Mouse (Mus musculus): Measurements from ENCODE around the gene Dnajb12. TPM values are rescaled to one million over a fixed set of nuclear protein-coding genes. Genes with fewer than 3 reads are reported as not detected.

Gene Dnajb12
- polyA plus RNA-seq, 1 experiment: 31.5 TPM

GRCm38 (mm10) chr10:59900939-59901338 is 21.6 kb downstream of the Dnajb12 start:
- no peak overlapping the region for H3K4me3 ChIP-seq (ENCODE audit: insufficient read depth, low read length)
- TF ChIP-seq POLR2A (IDR thresholded peaks at IDR 0.05; ENCODE audit: low read depth, low read length): no peak
- TF ChIP-seq CTCF (IDR thresholded peaks at IDR 0.05; ENCODE audit: borderline replicate concordance, insufficient read depth, low read length): no peak
- H3K27ac ChIP-seq (ENCODE audit: insufficient read depth, low read length): no peak overlapping the region
- peaks cover 17% of the 10 kb centered on the region for H3K4me1 ChIP-seq (ENCODE audit: control insufficient read depth, insufficient read depth, low read length)

DNA sequence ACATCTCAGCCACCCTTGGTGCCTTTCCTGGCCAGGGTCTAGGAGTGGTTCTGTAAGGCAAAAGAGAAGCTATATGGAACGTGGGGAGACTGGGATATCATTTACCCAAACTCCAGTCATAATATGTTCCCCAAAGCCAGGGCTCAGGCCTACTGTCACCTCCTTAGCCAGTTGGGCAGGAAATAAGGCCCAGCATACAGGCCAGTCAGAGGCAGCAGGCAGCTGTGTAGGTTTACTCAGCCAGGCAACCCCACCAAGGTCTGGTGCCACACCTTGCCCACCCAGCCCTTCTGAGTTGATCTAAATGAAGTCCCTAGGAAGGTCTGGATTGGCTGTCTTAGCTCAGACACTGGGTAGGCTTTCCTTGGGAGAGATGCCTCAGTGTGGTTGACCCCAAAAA is 22.1 kb downstream of the Dnajb12 start:
- H3K27ac ChIP-seq (ENCODE audit: insufficient read depth, low read length): no peak overlapping the region
- TF ChIP-seq CTCF (IDR thresholded peaks at IDR 0.05; ENCODE audit: borderline replicate concordance, insufficient read depth, low read length) (no peak), POLR2A (IDR thresholded peaks at IDR 0.05; ENCODE audit: low read depth, low read length) (no peak)
- H3K4me1 ChIP-seq (ENCODE audit: control insufficient read depth, insufficient read depth, low read length): peaks cover 17% of the 10 kb centered on the region
- H3K4me3 ChIP-seq (ENCODE audit: insufficient read depth, low read length): no peak overlapping the region

- H3K4me1 ChIP-seq (ENCODE audit: control insufficient read depth, insufficient read depth, low read length): peaks cover 12% of the 10 kb centered on the region
- H3K27ac ChIP-seq (ENCODE audit: insufficient read depth, low read length): no peak overlapping the region
- no peak for TF ChIP-seq CTCF (IDR thresholded peaks at IDR 0.05; ENCODE audit: borderline replicate concordance, insufficient read depth, low read length)
- TF ChIP-seq POLR2A (IDR thresholded peaks at IDR 0.05; ENCODE audit: low read depth, low read length): no peak
- H3K4me3 ChIP-seq (ENCODE audit: insufficient read depth, low read length): no peak overlapping the region
These were observed 22.7 kb downstream of the Dnajb12 start for GRCm38 (mm10) chr10:59901986-59902605.

- TF ChIP-seq POLR2A (IDR thresholded peaks at IDR 0.05; ENCODE audit: low read depth, low read length) (no peak), CTCF (IDR thresholded peaks at IDR 0.05; ENCODE audit: borderline replicate concordance, insufficient read depth, low read length) (no peak)
- Histone ChIP-seq H3K4me3 (ENCODE audit: insufficient read depth, low read length) (no peak overlapping the region), H3K4me1 (ENCODE audit: control insufficient read depth, insufficient read depth, low read length) (peaks cover 6% of the 10 kb centered on the region), H3K27ac (ENCODE audit: insufficient read depth, low read length) (no peak overlapping the region)
These were observed 23.2 kb downstream of the Dnajb12 start for GRCm38 (mm10) chr10:59902606-59902990.

DNA sequence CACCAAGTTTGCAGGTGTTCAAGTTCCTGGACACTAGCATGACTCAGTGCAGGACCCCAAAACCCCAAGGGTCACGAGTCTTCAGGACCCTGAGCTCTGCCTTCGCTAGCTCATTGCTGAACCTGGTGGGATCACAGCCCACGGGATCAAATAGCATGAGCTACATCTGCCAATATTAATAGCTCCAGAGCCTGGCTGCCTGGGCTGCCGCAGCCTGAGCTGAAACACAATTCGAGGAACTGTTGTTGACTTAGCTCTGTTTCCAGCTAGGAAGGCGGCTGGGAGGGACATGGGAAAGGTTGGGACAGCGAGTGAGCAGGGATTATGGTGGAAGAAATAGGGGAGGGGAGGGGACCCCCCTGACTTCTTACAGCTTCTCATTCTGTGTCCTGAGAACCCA is 23.8 kb downstream of the Dnajb12 start:
- H3K4me1 ChIP-seq (ENCODE audit: control insufficient read depth, insufficient read depth, low read length): peaks cover 6% of the 10 kb centered on the region
- 0 out of 2 replicates have a peak overlapping the region, but pooled peaks have one; percentile 6 for H3K27ac ChIP-seq (ENCODE audit: insufficient read depth, low read length)
- TF ChIP-seq CTCF (IDR thresholded peaks at IDR 0.05; ENCODE audit: borderline replicate concordance, insufficient read depth, low read length) (no peak), POLR2A (IDR thresholded peaks at IDR 0.05; ENCODE audit: low read depth, low read length) (no peak)
- no peak overlapping the region for H3K4me3 ChIP-seq (ENCODE audit: insufficient read depth, low read length)

- TF ChIP-seq POLR2A (IDR thresholded peaks at IDR 0.05; ENCODE audit: low read depth, low read length) (no peak), CTCF (IDR thresholded peaks at IDR 0.05; ENCODE audit: borderline replicate concordance, insufficient read depth, low read length) (no peak)
- peaks cover 14% of the 10 kb centered on the region for H3K4me1 ChIP-seq (ENCODE audit: control insufficient read depth, insufficient read depth, low read length)
- H3K27ac ChIP-seq (ENCODE audit: insufficient read depth, low read length): peak overlapping the region; percentile 46
- no peak overlapping the region for H3K4me3 ChIP-seq (ENCODE audit: insufficient read depth, low read length)
These were observed 27.8 kb downstream of the Dnajb12 start for GRCm38 (mm10) chr10:59907080-59907609.

GRCm38 (mm10) chr10:59907695-59908299 is 28.4 kb downstream of the Dnajb12 start:
- Histone ChIP-seq H3K4me1 (ENCODE audit: control insufficient read depth, insufficient read depth, low read length) (peaks cover 14% of the 10 kb centered on the region), H3K27ac (ENCODE audit: insufficient read depth, low read length) (peak overlapping the region; percentile 98), H3K4me3 (ENCODE audit: insufficient read depth, low read length) (no peak overlapping the region)
- no peak for TF ChIP-seq POLR2A (IDR thresholded peaks at IDR 0.05; ENCODE audit: low read depth, low read length)
- TF ChIP-seq CTCF (IDR thresholded peaks at IDR 0.05; ENCODE audit: borderline replicate concordance, insufficient read depth, low read length): no peak

DNA sequence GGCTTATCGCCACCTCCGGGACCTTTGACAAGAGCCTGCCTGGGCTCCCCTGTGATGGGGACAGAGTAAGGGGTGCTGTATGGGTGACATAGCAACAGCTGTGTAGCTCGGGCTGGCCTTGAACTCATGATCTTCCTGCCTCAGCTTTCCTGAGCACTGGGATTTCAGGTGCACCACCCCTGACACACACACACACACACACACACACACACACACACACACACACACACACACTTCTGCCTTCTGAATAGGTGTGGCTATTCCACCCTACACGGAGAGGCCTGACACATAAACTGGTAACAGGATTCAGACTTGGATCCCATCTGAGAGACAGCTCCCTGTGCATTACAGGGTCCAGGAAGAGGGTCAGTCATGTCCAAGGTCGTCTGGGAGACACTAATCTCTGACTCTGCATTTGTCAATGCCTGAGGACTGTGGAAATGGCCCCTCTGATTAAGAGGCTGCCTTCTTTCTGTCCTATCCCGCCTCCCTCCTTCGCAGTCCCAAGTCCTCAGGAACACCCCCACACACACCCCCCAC is 29.5 kb downstream of the Dnajb12 start:
- Histone ChIP-seq H3K4me1 (ENCODE audit: control insufficient read depth, insufficient read depth, low read length) (peaks cover 14% of the 10 kb centered on the region), H3K27ac (ENCODE audit: insufficient read depth, low read length) (peak overlapping the region; percentile 98), H3K4me3 (ENCODE audit: insufficient read depth, low read length) (no peak overlapping the region)
- peak; percentile 18; the same call in 1 of the 2 replicates for TF ChIP-seq POLR2A (IDR thresholded peaks at IDR 0.05; ENCODE audit: low read depth, low read length)
- no peak for TF ChIP-seq CTCF (IDR thresholded peaks at IDR 0.05; ENCODE audit: borderline replicate concordance, insufficient read depth, low read length)

DNA sequence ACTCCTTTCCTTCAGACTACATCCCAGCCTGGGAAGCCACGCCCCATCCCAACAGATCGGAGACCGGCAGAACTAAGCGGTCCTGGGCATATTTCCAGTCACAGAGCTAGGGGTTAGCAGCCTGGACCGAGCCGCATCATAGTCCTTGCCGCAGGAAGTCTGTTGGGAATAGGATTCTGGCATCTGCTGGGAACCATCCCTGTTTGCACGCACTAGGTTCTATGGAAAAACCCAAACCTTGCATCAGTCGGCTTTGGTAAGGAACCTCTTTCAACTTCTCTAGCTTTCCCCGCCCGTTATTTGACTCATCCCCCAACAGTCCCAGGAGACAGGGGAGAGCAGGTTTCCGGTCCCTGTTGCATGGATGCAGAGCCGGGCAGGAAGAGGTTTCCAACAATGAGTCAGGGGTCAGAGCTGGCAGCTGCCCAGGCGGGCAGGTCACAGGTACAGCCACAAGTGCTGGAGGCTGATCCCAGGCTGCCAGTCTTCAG is 30.0 kb downstream of the Dnajb12 start:
- peaks cover 14% of the 10 kb centered on the region for H3K4me1 ChIP-seq (ENCODE audit: control insufficient read depth, insufficient read depth, low read length)
- no peak overlapping the region for H3K4me3 ChIP-seq (ENCODE audit: insufficient read depth, low read length)
- H3K27ac ChIP-seq (ENCODE audit: insufficient read depth, low read length): peak overlapping the region; percentile 98
- TF ChIP-seq CTCF (IDR thresholded peaks at IDR 0.05; ENCODE audit: borderline replicate concordance, insufficient read depth, low read length) (no peak), POLR2A (IDR thresholded peaks at IDR 0.05; ENCODE audit: low read depth, low read length) (no peak; the same call in 1 of the 2 replicates)

DNA sequence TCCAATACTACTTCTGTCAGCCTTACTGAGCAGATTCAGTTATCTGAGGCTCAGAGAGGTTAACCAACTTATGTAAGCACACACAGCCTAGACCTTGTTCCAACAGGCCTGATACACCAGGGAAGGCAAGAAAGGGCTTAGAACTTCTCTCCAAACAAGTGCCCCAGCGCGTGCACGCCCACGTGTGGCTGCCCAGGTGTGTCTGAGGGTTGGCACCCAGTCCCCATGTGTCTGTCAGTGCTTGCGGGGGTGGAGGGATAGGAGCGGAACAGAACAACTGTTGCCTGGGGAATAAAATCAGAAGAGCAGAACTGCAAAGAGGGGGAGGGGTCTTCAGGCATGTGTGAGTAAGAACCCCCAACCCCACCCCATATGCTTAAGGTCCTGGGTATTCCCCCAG is 31.7 kb downstream of the Dnajb12 start:
- no peak overlapping the region for H3K4me3 ChIP-seq (ENCODE audit: insufficient read depth, low read length)
- peaks cover 19% of the 10 kb centered on the region for H3K4me1 ChIP-seq (ENCODE audit: control insufficient read depth, insufficient read depth, low read length)

More for the DNA sequence above, 31.7 kb downstream of the Dnajb12 start:
- no peak overlapping the region for H3K27ac ChIP-seq (ENCODE audit: insufficient read depth, low read length)
- no peak for TF ChIP-seq POLR2A (IDR thresholded peaks at IDR 0.05; ENCODE audit: low read depth, low read length)
- TF ChIP-seq CTCF (IDR thresholded peaks at IDR 0.05; ENCODE audit: borderline replicate concordance, insufficient read depth, low read length): no peak
